ENCODE assay signal across 19 mouse cellular contexts in the genomic region with DNA sequence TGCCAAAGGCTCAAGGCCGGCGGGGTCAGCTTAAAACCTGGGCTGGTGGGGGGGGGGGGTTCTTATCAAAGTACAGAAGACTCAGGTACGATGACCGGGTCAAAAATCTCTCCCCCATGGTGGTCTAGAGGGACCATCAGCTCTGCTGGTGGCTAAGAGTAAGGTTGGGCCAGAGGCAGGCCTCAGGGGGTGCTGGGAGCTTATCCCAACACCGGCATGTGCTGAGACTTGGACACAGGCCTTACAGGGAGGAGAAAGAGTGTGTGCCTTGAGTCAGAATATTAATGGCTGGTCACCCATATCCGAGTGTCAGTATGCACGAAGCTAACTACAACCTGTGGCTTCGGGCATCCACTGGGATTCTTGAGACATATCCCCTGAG. TPM values are rescaled to one million over a fixed set of nuclear protein-coding genes. Genes with fewer than 3 reads are reported as not detected.
A peak's percentile ranks its signal among the peaks of the same experiment; 100 is the strongest.
DNase-seq lines count a peak whose midpoint lies in the region; ATAC-seq lines count a peak whose summit lies in the region.
"Had no signal": no experiment of that assay in that cellular context is flagged by ENCODE, and none has a peak within 500 bp of the region (broad histone marks: within the 10 kb centered on the region; RNA-seq: fewer than 3 reads in every experiment).

No protein-coding gene starts in this region.

- no peaks in the 10 kb centered on the region; the same call in none of the 2 replicates for H3K27me3 ChIP-seq in hindbrain, embryonic 11.5 days (ENCODE audit: control insufficient read depth, insufficient read depth, low read length)
- no peaks in the 10 kb centered on the region for H3K27me3 ChIP-seq in hindbrain, embryonic 16.5 days (replicated peaks; ENCODE audit: control insufficient read depth, insufficient read depth, low read length)
- peaks cover 3% of the 10 kb centered on the region; the same call in 1 of the 2 replicates for H3K27me3 ChIP-seq in neural tube, embryonic 12.5 days (replicated peaks)
- H3K27me3 ChIP-seq in midbrain, embryonic 14.5 days (ENCODE audit: control insufficient read depth, insufficient read depth, low read length) = no peaks in the 10 kb centered on the region

- no peak overlapping the region for H3K9ac ChIP-seq in hindbrain, embryonic 11.5 days (ENCODE audit: low read depth, low read length)
- H3K9ac ChIP-seq in hindbrain, embryonic 16.5 days (ENCODE audit: low read depth, low read length) = no peak overlapping the region
- no peak overlapping the region for H3K9ac ChIP-seq in neural tube, embryonic 12.5 days
- no peak overlapping the region for H3K9ac ChIP-seq in midbrain, embryonic 14.5 days (replicated peaks; ENCODE audit: low read length)
- H3K9ac ChIP-seq: embryonic facial prominence, embryonic 15.5 days; heart, embryonic 12.5 days; limb, embryonic 12.5 days; liver, embryonic 14.5 days; lung, embryonic 15.5 days; stomach, embryonic 15.5 days had no signal

- H3K9me3 ChIP-seq in hindbrain, embryonic 11.5 days (ENCODE audit: control insufficient read depth, low read length) = no peaks in the 10 kb centered on the region
- no peaks in the 10 kb centered on the region for H3K9me3 ChIP-seq in hindbrain, embryonic 16.5 days (ENCODE audit: control insufficient read depth, low read length)
- no peaks in the 10 kb centered on the region for H3K9me3 ChIP-seq in neural tube, embryonic 12.5 days
- H3K9me3 ChIP-seq in midbrain, embryonic 14.5 days (ENCODE audit: control insufficient read depth, low read length) = no peaks in the 10 kb centered on the region
- H3K9me3 ChIP-seq: embryonic facial prominence, embryonic 15.5 days; heart, embryonic 12.5 days; limb, embryonic 12.5 days; lung, embryonic 15.5 days; stomach, embryonic 15.5 days had no signal

- peak; percentile 64; the same call in 1 of the 2 replicates for ATAC-seq in hindbrain, embryonic 11.5 days (ENCODE audit: low FRiP score)
- no peak for ATAC-seq in hindbrain, embryonic 16.5 days
- ATAC-seq in neural tube, embryonic 12.5 days (ENCODE audit: low FRiP score, low read depth) = peak; percentile 18; the same call in 1 of the 2 replicates
- ATAC-seq in midbrain, embryonic 14.5 days (ENCODE audit: low FRiP score, low TSS enrichment) = 0 out of 2 replicates have a peak, but pooled peaks have one; percentile 15
- ATAC-seq in granulocyte monocyte progenitor cell, adult 5-6 weeks (replicated peaks; ENCODE audit: poor library complexity, severe bottlenecking) = no peak

- DNase-seq in hindbrain, embryonic 11.5 days (ENCODE audit: low spot score) = no peak
- DNase-seq in neural tube, embryonic 10.5 days (ENCODE audit: extremely low spot score, low spot score) = no peak
- no peak for DNase-seq in midbrain, embryonic 14.5 days
- no peak for DNase-seq in ovary, adult 18-20 months (ENCODE audit: low spot score)
- DNase-seq: B cell, adult 2 months; heart, postnatal 14 days; right cerebral cortex, postnatal 14 days; thymus, adult 18-20 months; thymus, postnatal 4 days had no signal

- H3K4me3 ChIP-seq in hindbrain, embryonic 11.5 days (ENCODE audit: low read depth, low read length) = no peak overlapping the region
- no peak overlapping the region for H3K4me3 ChIP-seq in hindbrain, embryonic 16.5 days (ENCODE audit: low read length)
- no peak overlapping the region for H3K4me3 ChIP-seq in neural tube, embryonic 12.5 days
- H3K4me3 ChIP-seq in midbrain, embryonic 14.5 days (replicated peaks; ENCODE audit: low read depth, low read length) = no peak overlapping the region
- H3K4me3 ChIP-seq: embryonic facial prominence, embryonic 15.5 days; heart, embryonic 12.5 days; limb, embryonic 12.5 days; lung, embryonic 15.5 days; stomach, embryonic 15.5 days had no signal

- WGBS in hindbrain, embryonic 11.5 days = 51% methylated on average over 8 of the region's 8 CpGs
- WGBS in hindbrain, embryonic 16.5 days = 34% methylated on average over 8 of the region's 8 CpGs
- 52% methylated on average over 8 of the region's 8 CpGs for WGBS in neural tube, embryonic 12.5 days
- WGBS in midbrain, embryonic 14.5 days = 40% methylated on average over 8 of the region's 8 CpGs

- peak overlapping the region; percentile 7; the same call in 1 of the 2 replicates for H3K27ac ChIP-seq in hindbrain, embryonic 11.5 days (ENCODE audit: low read depth, low read length)
- H3K27ac ChIP-seq in hindbrain, embryonic 16.5 days (ENCODE audit: low read depth, low read length) = no peak overlapping the region; the same call in 1 of the 2 replicates
- H3K27ac ChIP-seq in neural tube, embryonic 12.5 days = no peak overlapping the region
- H3K27ac ChIP-seq in midbrain, embryonic 14.5 days (replicated peaks; ENCODE audit: low read depth, low read length) = peak overlapping the region; percentile 54
- H3K27ac ChIP-seq: embryonic facial prominence, embryonic 15.5 days; limb, embryonic 12.5 days; liver, embryonic 14.5 days; lung, embryonic 15.5 days; macrophage; stomach, embryonic 15.5 days had no signal

- H3K36me3 ChIP-seq in hindbrain, embryonic 11.5 days (ENCODE audit: control insufficient read depth, insufficient read depth, low read length) = no peaks in the 10 kb centered on the region
- H3K36me3 ChIP-seq in hindbrain, embryonic 16.5 days (ENCODE audit: control insufficient read depth, insufficient read depth, low read length) = no peaks in the 10 kb centered on the region
- no peaks in the 10 kb centered on the region for H3K36me3 ChIP-seq in neural tube, embryonic 12.5 days
- H3K36me3 ChIP-seq in midbrain, embryonic 14.5 days (ENCODE audit: control insufficient read depth, insufficient read depth, low read length) = no peaks in the 10 kb centered on the region
- H3K36me3 ChIP-seq: embryonic facial prominence, embryonic 15.5 days; heart, embryonic 12.5 days; limb, embryonic 12.5 days; lung, embryonic 15.5 days; stomach, embryonic 15.5 days had no signal

- peaks cover 6% of the 10 kb centered on the region; the same call in 1 of the 2 replicates for H3K4me1 ChIP-seq in hindbrain, embryonic 11.5 days (replicated peaks; ENCODE audit: control insufficient read depth, insufficient read depth, low read length)
- H3K4me1 ChIP-seq in hindbrain, embryonic 16.5 days (ENCODE audit: control insufficient read depth, insufficient read depth, low read depth, low read length) = peaks cover 20% of the 10 kb centered on the region
- H3K4me1 ChIP-seq in neural tube, embryonic 12.5 days = peaks cover 35% of the 10 kb centered on the region
- H3K4me1 ChIP-seq in midbrain, embryonic 14.5 days (ENCODE audit: control insufficient read depth, insufficient read depth, low read length) = peaks cover 49% of the 10 kb centered on the region
- H3K4me1 ChIP-seq: heart, embryonic 12.5 days had no signal

- no peak overlapping the region for H3K4me2 ChIP-seq in hindbrain, embryonic 11.5 days (replicated peaks; ENCODE audit: low read depth, low read length)
- no peak overlapping the region for H3K4me2 ChIP-seq in hindbrain, embryonic 16.5 days (ENCODE audit: low read length)
- no peak overlapping the region for H3K4me2 ChIP-seq in neural tube, embryonic 12.5 days (replicated peaks)
- H3K4me2 ChIP-seq in midbrain, embryonic 14.5 days (ENCODE audit: low read length) = no peak overlapping the region
- H3K4me2 ChIP-seq: embryonic facial prominence, embryonic 15.5 days; heart, embryonic 12.5 days; limb, embryonic 12.5 days; lung, embryonic 15.5 days; stomach, embryonic 15.5 days had no signal

RNA-seq across cellular contexts. Expression of gene Ctnnbl1, which starts 31.4 kb away (rescaled TPM):
- polyA plus RNA-seq in hindbrain, embryonic 11.5 days (2014; fragmentation: Nextera tagmentation; extraction: Ambion mirVana) = 90.1 and 104 TPM in 2 replicates
- polyA plus RNA-seq in hindbrain, embryonic 16.5 days (2015; fragmentation: Nextera tagmentation; extraction: Ambion mirVana) = 53.0 and 58.8 TPM in 2 replicates
- 80.2 and 81.9 TPM in 2 replicates for polyA plus RNA-seq in neural tube, embryonic 12.5 days (2016; fragmentation: Nextera tagmentation; extraction: Ambion mirVana)
- polyA plus RNA-seq in midbrain, embryonic 14.5 days (2014; fragmentation: Nextera tagmentation; extraction: Ambion mirVana) = 61.2 and 78.7 TPM in 2 replicates
- 26.0 and 33.9 TPM in 2 replicates for total RNA-seq in granulocyte monocyte progenitor cell, adult 5-6 weeks (2014; fragmentation: Nextera tagmentation)
- 47.1 and 60.9 TPM in 2 replicates for total RNA-seq in granulocyte monocyte progenitor cell, adult 5-6 weeks (2017)

Comparison
In these comparisons a context has a peak if more than half of its experiments do, and no peak if none do; other contexts are left out.
1. ATAC-seq: peak in hindbrain, embryonic 11.5 days (single experiment), neural tube, embryonic 12.5 days (single experiment) and midbrain, embryonic 14.5 days (single experiment); none in hindbrain, embryonic 16.5 days (single experiment) and granulocyte monocyte progenitor cell, adult 5-6 weeks (single experiment).
2. H3K27ac ChIP-seq: peak in hindbrain, embryonic 11.5 days (single experiment) and midbrain, embryonic 14.5 days (single experiment); none in hindbrain, embryonic 16.5 days (single experiment) and neural tube, embryonic 12.5 days (single experiment).